Mouse (Mus musculus): ENCODE data around the gene Xpr1.

Gene Xpr1

DNA sequence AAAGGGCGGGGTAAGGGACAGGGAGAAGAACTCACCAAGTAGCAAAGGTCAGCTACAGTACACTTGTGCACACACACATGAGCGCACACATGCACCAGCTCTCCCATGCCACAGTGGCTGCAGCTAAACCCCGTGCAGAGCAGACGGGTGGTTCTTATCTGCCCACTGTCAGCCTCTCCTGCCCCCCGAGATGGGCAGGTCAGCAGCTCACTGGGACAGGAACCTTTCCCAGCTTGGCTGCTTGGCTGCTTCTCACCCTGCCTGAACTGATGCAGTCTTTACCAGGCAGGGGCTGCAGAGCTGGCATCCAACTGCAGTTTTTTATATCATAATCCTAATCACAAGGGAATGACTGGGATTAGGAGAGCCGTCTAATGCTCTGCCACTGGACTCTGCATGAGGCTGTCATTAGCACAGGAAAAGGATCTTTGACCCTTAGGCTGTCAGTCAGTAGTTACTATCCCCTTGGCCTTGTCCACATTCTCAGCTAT is 164.5 kb downstream of the Xpr1 start:
- DNase-seq (ENCODE audit: low read depth, low spot score), result no peak

GRCm38 (mm10) chr1:155251596-155251995 is 165.6 kb downstream of the Xpr1 start:
- DNase-seq (ENCODE audit: low read depth, low spot score), result no peak

DNA sequence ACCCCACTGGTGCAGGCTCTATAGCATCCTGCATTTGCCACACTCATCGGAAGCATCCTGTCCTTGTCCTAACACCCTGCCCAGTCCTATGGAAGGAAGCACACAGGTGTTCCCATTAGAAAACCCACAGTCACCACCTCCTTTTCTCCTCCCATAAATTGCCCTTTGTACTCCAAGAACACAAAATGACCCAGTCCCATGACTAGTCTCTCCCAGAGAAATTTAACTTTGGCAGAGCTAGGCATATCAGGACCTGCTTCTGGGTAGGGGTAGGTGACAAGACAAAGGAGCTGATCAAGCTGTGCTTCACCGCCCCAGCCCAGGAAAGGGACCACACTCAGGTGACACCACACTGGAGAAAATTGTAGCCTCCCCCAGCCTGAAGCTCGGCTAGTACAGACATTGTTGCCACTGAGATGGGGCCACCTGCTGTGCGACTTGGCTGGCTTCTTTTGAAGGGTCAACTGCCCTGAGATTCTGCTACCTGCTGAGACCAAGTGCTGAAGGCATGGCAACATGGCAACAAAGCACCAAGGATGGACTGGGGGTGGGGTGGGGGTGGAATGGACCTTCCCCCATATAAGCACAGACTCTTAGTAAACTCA is 166.6 kb downstream of the Xpr1 start:
- DNase-seq (ENCODE audit: low read depth, low spot score), result peak; percentile 69

DNA sequence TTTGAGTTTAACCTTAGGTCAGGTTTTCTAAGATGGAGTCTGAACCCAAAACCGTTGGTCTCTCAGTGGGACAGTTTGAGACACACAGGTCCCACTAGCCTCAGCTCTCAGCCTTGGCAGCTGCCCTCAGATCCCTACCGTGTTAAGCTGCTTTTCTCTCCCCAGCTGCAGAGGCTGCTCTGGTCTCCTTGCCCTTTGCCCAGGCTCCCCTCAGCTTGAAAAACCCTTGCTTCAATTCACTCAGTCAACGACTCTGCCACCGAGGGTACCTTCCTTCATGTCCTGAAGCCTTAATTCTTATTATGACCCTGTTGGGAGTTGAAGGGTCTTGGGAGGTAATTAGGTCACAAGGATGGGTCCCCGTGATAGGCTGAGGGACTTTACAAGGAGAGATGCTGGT is 167.3 kb downstream of the Xpr1 start:
- no peak for DNase-seq (ENCODE audit: low read depth, low spot score)

DNA sequence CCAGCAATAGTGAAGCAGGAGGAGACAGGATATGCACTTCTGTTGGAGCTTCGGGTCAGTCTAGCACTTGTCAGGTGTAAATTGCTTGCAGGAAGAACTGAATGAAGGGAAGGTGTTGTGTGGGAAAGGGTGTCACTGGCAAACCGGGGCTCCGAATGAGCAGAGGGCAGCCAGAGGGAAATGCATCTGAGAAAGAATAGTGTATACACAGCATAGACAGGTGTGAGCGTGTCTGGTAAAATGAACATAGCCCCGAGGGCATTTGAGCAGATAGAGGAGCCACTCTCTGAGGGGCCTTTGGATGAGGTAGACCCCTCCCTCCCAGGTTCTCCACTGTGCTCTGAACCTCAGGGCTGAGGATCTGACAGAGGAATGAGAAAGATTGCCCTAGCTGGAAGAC is 169.2 kb downstream of the Xpr1 start:
- peak; percentile 60 for DNase-seq (ENCODE audit: low read depth, low spot score)

DNA sequence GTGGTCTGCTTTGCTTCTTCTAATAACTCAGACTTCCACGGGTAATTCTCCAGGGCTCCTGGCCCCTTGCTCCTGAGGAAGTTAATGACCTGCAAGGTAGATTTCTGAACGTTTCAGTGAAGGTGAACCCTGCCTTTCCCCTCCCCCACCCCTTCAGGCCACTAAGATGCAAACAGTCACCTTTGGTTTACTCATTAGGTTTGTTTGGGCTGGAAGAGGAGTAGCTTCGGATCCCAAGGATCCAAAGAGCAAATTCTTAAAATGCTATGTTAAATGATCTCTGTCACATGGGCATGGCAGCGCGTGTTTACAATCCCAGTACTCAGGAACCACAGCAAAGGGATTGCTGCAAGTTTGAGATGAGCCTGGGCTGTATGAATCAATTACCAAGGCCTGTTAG is 169.8 kb downstream of the Xpr1 start:
- DNase-seq (ENCODE audit: low read depth, low spot score), result peak; percentile 19

DNA sequence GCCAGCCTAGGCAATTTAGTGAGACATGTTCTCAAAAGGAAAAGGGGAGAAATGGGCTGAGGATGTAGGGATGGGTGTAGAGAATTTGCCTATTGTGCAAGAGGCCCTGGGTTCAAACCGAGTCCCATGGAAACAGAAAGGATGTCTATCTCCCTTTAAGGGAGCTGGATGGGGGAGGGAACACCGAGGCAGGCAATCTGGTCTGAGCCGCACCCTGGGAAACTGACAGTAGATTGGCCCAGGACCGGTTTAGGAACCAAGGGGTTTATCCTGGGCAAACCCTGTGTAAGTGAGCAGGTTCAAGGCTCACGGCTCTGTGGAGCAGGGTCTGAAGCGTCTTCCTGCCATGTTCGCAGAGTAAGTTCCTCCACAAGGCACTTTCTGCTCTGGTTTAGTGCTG is 171.7 kb downstream of the Xpr1 start:
- DNase-seq (ENCODE audit: low read depth, low spot score), result peak; percentile 34

DNA sequence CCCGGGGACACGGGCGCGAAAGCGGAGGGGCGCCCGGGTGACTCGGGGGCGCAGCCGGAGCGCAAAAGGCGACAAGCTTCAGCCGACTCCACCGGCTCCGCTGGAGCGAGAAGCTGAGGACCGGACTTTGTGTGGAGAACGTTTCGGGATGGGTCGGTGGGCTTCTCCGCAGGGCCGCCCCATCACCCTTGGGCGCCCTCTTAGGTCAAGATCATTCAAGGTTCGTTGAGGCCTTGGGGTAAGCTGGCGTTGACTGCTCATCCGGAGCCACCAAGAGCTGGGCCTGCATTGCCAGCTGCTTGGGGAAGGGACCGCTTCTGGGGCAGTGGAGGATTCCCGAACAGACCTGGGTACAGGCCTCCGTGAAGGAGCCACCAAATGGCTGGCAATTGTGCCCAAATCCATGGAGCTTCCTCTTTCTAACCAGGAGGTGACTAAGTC is 172.4 kb downstream of the Xpr1 start:
- DNase-seq (ENCODE audit: low read depth, low spot score), result peak; percentile 43

DNA sequence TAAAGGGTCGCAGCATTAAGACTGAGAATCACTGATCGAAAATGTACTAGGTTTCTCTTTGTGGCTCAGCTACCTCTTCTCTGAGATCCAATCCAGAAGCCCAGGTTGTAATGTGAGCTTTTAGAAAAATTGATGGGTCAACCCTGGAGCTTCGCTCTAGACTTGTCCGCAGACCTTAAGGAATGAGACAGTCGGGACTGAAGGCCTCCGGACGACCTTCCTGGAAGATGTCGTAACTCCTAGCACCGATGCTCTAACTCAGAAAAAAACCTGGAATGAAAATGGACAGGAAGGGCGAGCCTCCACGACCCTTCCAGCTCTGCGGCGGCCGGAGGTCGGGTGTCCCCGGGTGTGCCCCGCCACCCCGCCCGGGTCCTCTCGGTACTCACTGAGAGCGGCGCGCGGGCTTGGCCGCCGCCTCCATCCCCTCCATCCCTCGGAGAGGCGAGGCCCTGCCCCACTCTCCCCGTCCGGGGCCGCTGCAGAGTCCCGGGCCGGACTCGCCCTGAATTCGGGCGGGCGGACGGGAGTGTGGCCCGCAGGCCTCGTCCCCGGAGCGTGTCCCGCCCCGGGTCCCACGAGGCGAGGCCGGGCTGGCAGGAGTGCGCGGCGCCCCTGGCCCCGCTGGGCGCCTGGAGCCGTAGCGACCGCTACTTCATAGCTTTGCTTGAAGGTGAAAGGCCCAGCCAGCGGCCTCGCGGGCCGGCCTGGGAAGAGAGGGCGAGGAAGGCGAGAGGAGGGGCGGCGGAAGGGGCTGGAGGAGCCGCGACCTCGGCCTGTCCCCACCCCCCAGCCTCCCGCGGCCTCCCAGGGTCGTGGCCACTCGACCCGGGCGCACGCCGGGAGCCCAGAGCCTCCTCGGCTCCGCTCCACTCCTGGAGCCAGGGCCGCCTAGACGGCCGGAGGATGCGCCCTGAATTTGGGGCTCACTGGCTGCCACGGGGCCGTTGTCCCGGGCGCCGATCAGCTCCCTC is 173.1 kb downstream of the Xpr1 start, which contains the start of gene BC034090:
TSS of gene BC034090 (minus strand) at position 648 of the 974 bp plus-strand sequence.
- DNase-seq (ENCODE audit: low read depth, low spot score), result peak; percentile 49

DNA sequence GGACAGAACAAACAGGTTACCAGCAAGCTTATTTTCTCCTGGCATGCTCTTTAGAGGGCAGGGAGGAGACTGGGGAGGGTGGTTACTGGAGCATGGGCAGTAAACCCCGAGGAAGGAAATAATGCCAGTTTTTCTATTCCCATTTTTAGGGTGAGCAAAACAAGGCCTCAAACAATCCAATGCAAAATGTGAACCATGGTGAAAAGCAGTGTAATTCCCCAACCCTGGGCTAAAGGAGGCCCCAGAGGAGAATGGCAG is 174.8 kb downstream of the Xpr1 start:
- no peak for DNase-seq (ENCODE audit: low read depth, low spot score)

DNA sequence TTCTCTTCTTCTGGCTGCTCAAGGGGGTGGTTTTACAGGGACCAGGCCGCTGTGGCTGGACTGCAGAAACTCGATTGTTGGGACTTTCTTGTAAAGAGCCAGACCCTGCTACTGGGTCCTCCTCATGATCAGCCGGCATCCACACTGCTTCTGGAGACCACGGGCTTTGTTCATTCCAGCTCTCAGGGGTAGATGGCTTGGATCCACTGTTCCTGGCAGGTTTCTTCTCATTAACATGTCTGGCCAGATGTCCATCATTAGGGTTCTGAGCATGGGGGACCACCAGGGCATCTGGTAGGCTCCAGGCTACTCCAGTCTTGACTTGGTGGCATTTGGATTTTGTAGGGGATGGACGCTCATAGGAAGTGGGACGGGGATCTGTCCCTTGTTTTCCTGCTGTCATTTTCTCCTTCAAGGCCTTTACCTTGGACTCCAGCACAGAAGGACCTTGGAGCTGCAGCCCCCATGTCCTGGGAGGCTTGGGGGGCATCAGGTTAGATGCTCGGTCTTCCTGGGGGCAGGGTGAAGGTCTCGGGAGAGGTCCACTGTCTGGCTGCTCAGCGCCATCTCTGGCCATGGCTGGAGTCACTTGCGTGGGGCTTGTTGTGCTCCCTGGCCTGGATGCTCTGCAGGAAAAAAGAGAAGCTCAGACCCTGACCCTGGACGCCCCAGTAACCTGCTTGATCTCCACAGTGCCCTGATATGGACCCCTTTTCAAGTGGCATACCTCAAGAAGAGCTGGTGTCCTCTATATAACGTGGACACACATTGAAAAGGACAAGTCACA is 175.3 kb downstream of the Xpr1 start:
- DNase-seq (ENCODE audit: low read depth, low spot score), result no peak

GRCm38 (mm10) chr1:155239962-155240717 is 177.1 kb downstream of the Xpr1 start:
- DNase-seq (ENCODE audit: low read depth, low spot score), result no peak

DNA sequence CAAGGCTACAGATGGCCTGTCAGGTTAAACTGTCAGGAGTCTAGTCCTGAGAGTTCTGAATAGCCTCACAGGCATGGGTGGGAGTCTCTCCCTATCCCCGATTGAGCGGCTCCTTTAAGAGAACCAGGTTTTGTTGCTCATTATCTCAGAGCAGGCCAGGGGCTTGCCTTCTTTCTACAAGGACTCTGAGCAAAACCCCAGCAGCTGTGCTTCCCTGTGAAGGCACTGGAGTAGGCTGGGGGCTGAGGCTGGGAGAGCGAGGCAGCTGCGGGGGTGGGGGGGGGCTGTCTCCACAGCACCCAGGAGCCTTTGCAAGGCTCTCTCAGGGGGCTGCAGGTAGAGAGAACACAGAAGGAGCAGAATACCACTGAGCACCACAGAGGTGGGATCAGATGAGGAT is 178.0 kb downstream of the Xpr1 start:
- DNase-seq (ENCODE audit: low read depth, low spot score), result no peak

DNA sequence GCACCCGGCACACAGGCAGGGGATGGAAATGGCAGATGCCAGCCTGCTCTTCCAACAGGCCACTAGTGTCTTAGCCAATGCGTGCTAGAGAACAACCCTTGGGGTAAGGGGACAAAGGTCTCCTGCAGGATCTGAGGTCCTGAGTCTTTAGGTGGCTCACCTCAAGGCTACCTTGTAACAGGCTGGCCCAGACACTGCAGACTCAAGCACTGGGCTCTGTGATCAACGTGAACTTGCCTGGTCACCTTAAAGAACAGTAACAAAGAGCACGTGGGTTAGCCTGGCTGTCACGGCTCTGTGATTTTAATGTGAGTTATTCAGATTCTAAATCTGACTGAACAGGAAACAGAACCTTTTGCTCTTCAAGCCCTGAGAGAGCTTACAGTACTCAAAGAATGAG is 179.1 kb downstream of the Xpr1 start:
- no peak for DNase-seq (ENCODE audit: low read depth, low spot score)

DNA sequence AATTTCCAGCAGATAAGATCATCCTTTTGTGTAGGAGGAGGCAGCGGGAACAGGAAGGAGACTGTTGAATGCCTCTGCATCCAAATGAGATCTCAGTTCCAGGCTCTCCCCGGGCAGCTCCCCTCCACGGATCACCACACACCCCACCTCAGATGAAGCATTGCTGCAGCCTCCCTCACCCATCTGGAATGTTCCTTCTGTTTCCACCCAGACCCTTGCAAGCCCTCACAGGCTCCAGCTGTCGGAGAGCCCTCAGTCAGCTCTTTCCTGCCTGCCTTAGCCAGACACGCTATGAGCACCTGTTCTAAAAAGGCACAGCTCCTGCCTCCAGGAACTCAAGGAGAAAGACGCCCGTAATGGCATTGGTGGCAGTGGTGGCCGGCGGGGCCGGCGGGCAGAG is 179.8 kb downstream of the Xpr1 start:
- DNase-seq (ENCODE audit: low read depth, low spot score), result no peak

GRCm38 (mm10) chr1:155236306-155237024 is 180.8 kb downstream of the Xpr1 start:
- peak; percentile 37 for DNase-seq (ENCODE audit: low read depth, low spot score)

GRCm38 (mm10) chr1:155235641-155236040 is 181.6 kb downstream of the Xpr1 start:
- no peak for DNase-seq (ENCODE audit: low read depth, low spot score)

- DNase-seq (ENCODE audit: low read depth, low spot score), result no peak
Observed at GRCm38 (mm10) chr1:155233931-155234607, 183.1 kb downstream of the Xpr1 start.

GRCm38 (mm10) chr1:155233378-155233777 is 183.8 kb downstream of the Xpr1 start:
- no peak for DNase-seq (ENCODE audit: low read depth, low spot score)

GRCm38 (mm10) chr1:155232786-155233185 is 184.4 kb downstream of the Xpr1 start:
- DNase-seq (ENCODE audit: low read depth, low spot score), result no peak

Data from R1 (cell line).